Mouse (Mus musculus) cerebellum, adult (tissue): ENCODE data around the gene Gm13030.
A peak's percentile ranks its signal among the peaks of the same experiment; 100 is the strongest.
"Not testable (repeated sequence)": the region's sequence is repeated elsewhere in the genome, so short reads cannot be mapped to it uniquely, and the experiment has no call there.

Experiments used
- ATAC-seq: cut with Nextera tagmentation; 2 replicates; pipeline ENCODE4 v1.9.2; 2017; ENCODE audit warnings: mild to moderate bottlenecking, moderate library complexity, mixed read lengths; ENCODE audit not compliant: insufficient number of reproducible peaks, low FRiP score, low TSS enrichment

The Gm13030 gene

GRCm38 (mm10) chr4:138868666-138869065 lies 5.1 kb downstream of the Gm13030 start:
- ATAC-seq, result no peak

GRCm38 (mm10) chr4:138866413-138866812 lies 7.4 kb downstream of the Gm13030 start:
- ATAC-seq, result no peak

- no peak for ATAC-seq
Measured at GRCm38 (mm10) chr4:138865991-138866390, 7.8 kb downstream of the Gm13030 start.

GRCm38 (mm10) chr4:138865092-138865491 lies 8.7 kb downstream of the Gm13030 start:
- ATAC-seq, result no peak

GRCm38 (mm10) chr4:138863344-138863998 lies 10.3 kb downstream of the Gm13030 start, which contains the start of gene Pla2g5:
Gene Pla2g5, minus strand, starts transcription at chr4:138863482.
- ATAC-seq, result no peak

GRCm38 (mm10) chr4:138859728-138860127 lies 14.0 kb downstream of the Gm13030 start:
- ATAC-seq, result peak; percentile 80; the same call in 1 of the 2 replicates

- no peak for ATAC-seq
Measured at GRCm38 (mm10) chr4:138859245-138859644, 14.5 kb downstream of the Gm13030 start.

GRCm38 (mm10) chr4:138858446-138858845 lies 15.3 kb downstream of the Gm13030 start:
- no peak for ATAC-seq

GRCm38 (mm10) chr4:138857576-138857975 lies 16.2 kb downstream of the Gm13030 start:
- no peak for ATAC-seq

GRCm38 (mm10) chr4:138856491-138856890 lies 17.3 kb downstream of the Gm13030 start:
- ATAC-seq, result no peak

- no peak for ATAC-seq
Measured at GRCm38 (mm10) chr4:138855092-138855632, 18.6 kb downstream of the Gm13030 start.

GRCm38 (mm10) chr4:138852961-138853360 lies 20.8 kb downstream of the Gm13030 start:
- no peak for ATAC-seq

- ATAC-seq, result no peak
Measured at GRCm38 (mm10) chr4:138851463-138851862, 22.3 kb downstream of the Gm13030 start.

- ATAC-seq, result no peak
Measured at GRCm38 (mm10) chr4:138841386-138841785, 32.4 kb downstream of the Gm13030 start.

GRCm38 (mm10) chr4:138840726-138841125 lies 33.0 kb downstream of the Gm13030 start:
- ATAC-seq, result no peak

GRCm38 (mm10) chr4:138839806-138840205 lies 34.0 kb downstream of the Gm13030 start:
- ATAC-seq, result no peak

- ATAC-seq, result no peak
Measured at GRCm38 (mm10) chr4:138827147-138827546, 46.6 kb downstream of the Gm13030 start.

GRCm38 (mm10) chr4:138825751-138826567 lies 47.8 kb downstream of the Gm13030 start:
- ATAC-seq, result no peak

GRCm38 (mm10) chr4:138824660-138825059 lies 49.1 kb downstream of the Gm13030 start:
- no peak for ATAC-seq

- ATAC-seq, result not testable (repeated sequence)
Measured at GRCm38 (mm10) chr4:138824161-138824560, 49.6 kb downstream of the Gm13030 start.

GRCm38 (mm10) chr4:138821036-138821435 lies 52.7 kb downstream of the Gm13030 start:
- no peak for ATAC-seq
